Mouse (Mus musculus) testis, adult 2 months (tissue): ENCODE measurements around the gene B4galnt3.

Experiments used
- CTCF ChIP-seq: fragments of 200-500 bp; IDR thresholded peaks from 2 replicates; pipeline ENCODE4 v1.5.1; 2012; ENCODE audit warnings: low read depth, mild to moderate bottlenecking, inconsistent platforms, low read length, moderate library complexity; ENCODE audit not compliant: control insufficient read depth, insufficient read depth, insufficient replicate concordance
- POLR2A ChIP-seq: fragments of 200-500 bp; IDR thresholded peaks from 2 replicates; pipeline ENCODE4 v1.6.1; 2012; ENCODE audit warnings: low read depth, mild to moderate bottlenecking, inconsistent platforms, low read length, moderate library complexity; ENCODE audit not compliant: control insufficient read depth

DNA sequence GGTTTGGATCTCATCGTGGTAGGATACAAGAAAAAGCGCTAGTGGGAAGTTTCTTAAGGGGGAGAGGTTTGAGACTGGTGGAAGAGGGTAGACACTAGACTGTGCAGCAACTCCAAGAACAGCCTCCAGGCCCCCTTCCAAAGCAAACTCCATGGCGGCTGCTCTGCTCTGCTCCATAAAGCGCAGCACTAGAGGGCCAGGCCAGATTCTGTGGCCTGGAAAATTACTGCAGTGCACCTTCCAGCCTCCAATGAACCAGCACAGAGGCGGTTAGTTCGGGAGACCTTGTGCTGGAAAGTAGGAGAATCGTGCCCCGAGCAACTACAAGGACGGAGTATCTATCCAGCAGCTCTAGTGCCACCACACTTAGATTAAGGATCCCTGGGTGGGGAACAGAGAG, 7.1 kb downstream of the B4galnt3 start:
- TF ChIP-seq CTCF (no peak), POLR2A (no peak)
